Mouse (Mus musculus): ENCODE results near the gene Gm6176. TPM values are rescaled to one million over a fixed set of nuclear protein-coding genes. Genes with fewer than 3 reads are reported as not detected.
"Not testable (repeated sequence)": the region's sequence is repeated elsewhere in the genome, so short reads cannot be mapped to it uniquely, and the experiment has no call there.

The Gm6176 gene
- not detected in 2 replicates for polyA plus RNA-seq (2015; fragmentation: Nextera tagmentation; extraction: Ambion mirVana)

DNA sequence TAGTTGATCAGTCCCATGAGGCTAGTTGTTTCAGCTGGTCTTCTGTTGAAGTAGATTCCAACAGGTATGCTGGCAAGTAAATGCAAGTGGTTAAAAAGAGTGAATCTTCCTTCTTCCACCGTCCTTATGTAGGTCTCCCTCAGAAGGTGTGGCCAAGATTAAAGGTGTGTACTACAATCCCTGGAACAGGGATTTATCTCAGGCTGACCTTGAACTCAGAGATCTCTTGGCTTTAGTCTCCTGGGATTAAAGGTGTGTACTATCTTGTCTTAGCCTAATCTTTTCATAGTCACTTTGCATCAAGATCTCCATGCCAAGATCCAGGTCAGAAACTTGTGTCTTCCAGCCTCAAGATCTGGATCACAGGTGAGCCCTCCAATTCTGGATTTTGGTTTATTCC is at the start of gene Gm6176:
Gm6176 (minus strand) TSS at position 101 of the 400 bp plus-strand sequence.
- not testable (repeated sequence) for H3K9me3 ChIP-seq (ENCODE audit: low read length); H3K4me2 ChIP-seq (replicated peaks; ENCODE audit: low read depth, low read length); ATAC-seq (ENCODE audit: low FRiP score, low TSS enrichment); H3K9ac ChIP-seq (replicated peaks; ENCODE audit: low read length); H3K4me3 ChIP-seq (ENCODE audit: low read length); H3K4me1 ChIP-seq (ENCODE audit: insufficient read depth, low read length); H3K27ac ChIP-seq (ENCODE audit: low read length); H3K36me3 ChIP-seq (ENCODE audit: insufficient read depth, low read length); H3K27me3 ChIP-seq (ENCODE audit: insufficient read depth, low read length)
- WGBS, result no CpG with 5 or more reads among the region's 1 CpGs

DNA sequence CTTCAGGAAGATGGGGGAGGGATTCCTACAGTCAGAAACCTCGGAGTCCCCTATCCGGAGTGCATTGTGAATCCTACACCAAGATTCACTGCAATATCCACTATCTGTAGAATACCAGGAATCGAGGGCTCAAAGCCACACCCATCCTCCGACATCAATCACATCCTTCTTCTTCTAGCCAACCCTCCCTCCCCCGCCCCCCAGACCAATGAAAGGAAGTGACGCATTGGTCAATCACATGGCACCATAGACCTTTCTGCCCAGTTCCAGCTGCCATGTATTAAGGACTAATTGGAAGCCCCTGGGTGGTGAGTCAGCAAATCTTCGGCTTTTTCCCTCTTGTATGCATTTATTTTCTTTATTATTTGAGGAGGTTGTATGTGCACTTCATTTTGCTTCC is 12.7 kb upstream of the Gm6176 start, which contains the start of gene Vmn1r139:
Vmn1r139 (plus strand) TSS at position 301 of the 400 bp plus-strand sequence.
- H3K36me3 ChIP-seq (ENCODE audit: insufficient read depth, low read length); H3K9me3 ChIP-seq (ENCODE audit: low read length); H3K4me1 ChIP-seq (ENCODE audit: insufficient read depth, low read length); H3K27me3 ChIP-seq (ENCODE audit: insufficient read depth, low read length); H3K4me3 ChIP-seq (ENCODE audit: low read length); ATAC-seq (ENCODE audit: low FRiP score, low TSS enrichment); H3K4me2 ChIP-seq (replicated peaks; ENCODE audit: low read depth, low read length); H3K9ac ChIP-seq (replicated peaks; ENCODE audit: low read length); H3K27ac ChIP-seq (ENCODE audit: low read length): not testable (repeated sequence)
- whole genome bisulfite sequencing, result no CpG with 5 or more reads among the region's 7 CpGs

DNA sequence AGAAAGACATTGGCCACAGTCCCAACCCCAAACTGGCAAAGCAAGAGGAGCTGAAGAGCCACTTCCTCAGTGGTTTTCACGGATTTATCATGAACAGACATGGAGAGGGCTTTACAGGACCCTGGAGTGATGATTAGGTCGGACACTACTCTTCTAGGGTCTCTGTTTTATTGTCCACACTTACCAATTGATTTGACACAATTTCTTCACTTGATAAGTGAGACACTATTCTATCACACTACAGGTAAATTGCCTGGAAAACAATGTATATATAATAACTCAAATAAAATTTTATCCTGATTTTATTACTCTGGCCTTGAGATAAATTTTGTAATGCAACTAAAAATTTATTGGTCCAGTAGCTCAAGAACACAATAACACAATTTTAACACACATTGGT is 27.3 kb downstream of the Gm6176 start, which contains the start of gene Vmn1r138:
Vmn1r138 (minus strand) TSS at position 101 of the 400 bp plus-strand sequence.
- not testable (repeated sequence) for H3K4me2 ChIP-seq (replicated peaks; ENCODE audit: low read depth, low read length); H3K27ac ChIP-seq (ENCODE audit: low read length); H3K9ac ChIP-seq (replicated peaks; ENCODE audit: low read length); H3K27me3 ChIP-seq (ENCODE audit: insufficient read depth, low read length); ATAC-seq (ENCODE audit: low FRiP score, low TSS enrichment); H3K4me1 ChIP-seq (ENCODE audit: insufficient read depth, low read length); H3K36me3 ChIP-seq (ENCODE audit: insufficient read depth, low read length); H3K4me3 ChIP-seq (ENCODE audit: low read length); H3K9me3 ChIP-seq (ENCODE audit: low read length)
- no CpG with 5 or more reads among the region's 2 CpGs for WGBS

Other genes starting within 250 kb of the Gm6176 start
- not detected in 2 replicates for gene Vmn1r135, start 224.0 kb downstream of the Gm6176 start, polyA plus RNA-seq (2015; fragmentation: Nextera tagmentation; extraction: Ambion mirVana)
- gene Gm5725, start 212.0 kb downstream of the Gm6176 start, polyA plus RNA-seq (2015; fragmentation: Nextera tagmentation; extraction: Ambion mirVana), result not detected in 2 replicates
- gene Gm5891, start 135.0 kb downstream of the Gm6176 start, polyA plus RNA-seq (2015; fragmentation: Nextera tagmentation; extraction: Ambion mirVana), result not detected in 2 replicates
- gene Vmn1r137, start 61.7 kb downstream of the Gm6176 start, polyA plus RNA-seq (2015; fragmentation: Nextera tagmentation; extraction: Ambion mirVana), result not detected in 2 replicates
- not detected in 2 replicates for gene Vmn1r138, start 27.4 kb downstream of the Gm6176 start, polyA plus RNA-seq (2015; fragmentation: Nextera tagmentation; extraction: Ambion mirVana)
- not detected in 2 replicates for gene Vmn1r139, start 12.8 kb upstream of the Gm6176 start, polyA plus RNA-seq (2015; fragmentation: Nextera tagmentation; extraction: Ambion mirVana)
- gene Gm16451, start 61.9 kb upstream of the Gm6176 start, polyA plus RNA-seq (2015; fragmentation: Nextera tagmentation; extraction: Ambion mirVana), result not detected in 2 replicates
- gene Gm10666, start 78.4 kb upstream of the Gm6176 start, polyA plus RNA-seq (2015; fragmentation: Nextera tagmentation; extraction: Ambion mirVana), result not detected in 2 replicates
- gene Vmn1r142, start 107.7 kb upstream of the Gm6176 start, polyA plus RNA-seq (2015; fragmentation: Nextera tagmentation; extraction: Ambion mirVana), result not detected in 2 replicates
- not detected in 2 replicates for gene Vmn1r143, start 133.1 kb upstream of the Gm6176 start, polyA plus RNA-seq (2015; fragmentation: Nextera tagmentation; extraction: Ambion mirVana)
- not detected in 2 replicates for gene Gm8653, start 145.0 kb upstream of the Gm6176 start, polyA plus RNA-seq (2015; fragmentation: Nextera tagmentation; extraction: Ambion mirVana)
- not detected in 2 replicates for gene Gm8453, start 173.2 kb upstream of the Gm6176 start, polyA plus RNA-seq (2015; fragmentation: Nextera tagmentation; extraction: Ambion mirVana)

All from kidney, embryonic 16.5 days (tissue).